Mouse (Mus musculus) erythroid progenitor cell, adult 5-6 weeks (primary cell): ENCODE results near the gene Gh. TPM values are rescaled to one million over a fixed set of nuclear protein-coding genes. Genes with fewer than 3 reads are reported as not detected.

Experiments
- ATAC-seq: replicated peaks from 2 replicates; pipeline ENCODE4 v1.8.0; 2016; ENCODE audit warnings: moderate number of reproducible peaks, mild to moderate bottlenecking, moderate TSS enrichment, inconsistent platforms; ENCODE audit not compliant: poor library complexity, low FRiP score, severe bottlenecking
- total RNA-seq, 2 experiments: library from RNA; stranded (forward) in 1 of 2; stranded (reverse) in 1 of 2; fragments of 150-400 nt in 1 of 2; fragments of 186-747, 209-891 nt in 1 of 2; gene quantifications; 2 replicates each; pipeline versions ENCODE4 v1.2.3 to v1.2.4; 2015 to 2017; ENCODE audit warnings: low replicate concordance in 2 of 2

The Gh gene
- total RNA-seq, 2 experiments from 2014 or later: 2.7 TPM; not detected in 1

GRCm38 (mm10) chr11:106272644-106273310 lies 28.9 kb downstream of the Gh start, which contains the start of gene Smarcd2:
Gene Smarcd2, minus strand, starts transcription at chr11:106272972.
- ATAC-seq: peak; percentile 88

GRCm38 (mm10) chr11:106271794-106272643 lies 29.6 kb downstream of the Gh start:
- peak; percentile 46 for ATAC-seq

- ATAC-seq: no peak
These were observed 30.4 kb downstream of the Gh start for GRCm38 (mm10) chr11:106271131-106271793.

- ATAC-seq: no peak
These were observed 32.6 kb downstream of the Gh start for GRCm38 (mm10) chr11:106269060-106269431.

GRCm38 (mm10) chr11:106268326-106269059 lies 33.2 kb downstream of the Gh start:
- no peak for ATAC-seq

- ATAC-seq: no peak
These were observed 33.8 kb downstream of the Gh start for GRCm38 (mm10) chr11:106267871-106268270.

GRCm38 (mm10) chr11:106267311-106267852 lies 34.3 kb downstream of the Gh start:
- no peak for ATAC-seq

GRCm38 (mm10) chr11:106266431-106266830 lies 35.2 kb downstream of the Gh start:
- no peak for ATAC-seq

GRCm38 (mm10) chr11:106265570-106265969 lies 36.1 kb downstream of the Gh start:
- ATAC-seq: no peak

- ATAC-seq: no peak
These were observed 36.7 kb downstream of the Gh start for GRCm38 (mm10) chr11:106264988-106265387.

GRCm38 (mm10) chr11:106263963-106264362 lies 37.7 kb downstream of the Gh start:
- no peak for ATAC-seq

GRCm38 (mm10) chr11:106260826-106261450 lies 40.7 kb downstream of the Gh start:
- ATAC-seq: no peak

- ATAC-seq: no peak
These were observed 44.9 kb downstream of the Gh start for GRCm38 (mm10) chr11:106256775-106257174.

- ATAC-seq: peak; percentile 97
These were observed 45.8 kb downstream of the Gh start, which contains the start of the genes Ftsj3 and Psmc5 for GRCm38 (mm10) chr11:106255685-106256451. Gene Ftsj3, minus strand, starts transcription at chr11:106256079. Gene Psmc5, plus strand, starts transcription at chr11:106256154.

- 0 out of 2 replicates have a peak, but pooled peaks have one; percentile 0 for ATAC-seq
These were observed 46.5 kb downstream of the Gh start for GRCm38 (mm10) chr11:106255174-106255573.

GRCm38 (mm10) chr11:106254767-106255166 lies 46.9 kb downstream of the Gh start:
- ATAC-seq: no peak
